Mouse (Mus musculus) hindbrain, embryonic 15.5 days (tissue): ENCODE results near the gene Egfl8. TPM values are rescaled to one million over a fixed set of nuclear protein-coding genes. Genes with fewer than 3 reads are reported as not detected.

ENCODE experiments used
- ATAC-seq: fragments of 200-750 bp; cut with Nextera tagmentation; 2 replicates; pipeline ENCODE4 v1.8.0; 2017; ENCODE audit warnings: low read depth, moderate number of reproducible peaks, moderate TSS enrichment; ENCODE audit not compliant: low FRiP score
- H3K27ac ChIP-seq: fragments of 300-500 bp; sonication (generic); replicated peaks from 2 replicates; pipeline ENCODE4 v1.5.1; 2015; ENCODE audit warnings: mild to moderate bottlenecking, inconsistent platforms
- H3K27me3 ChIP-seq: fragments of 300-500 bp; sonication (generic); 2 replicates; pipeline ENCODE4 v1.6.1; 2015; ENCODE audit warnings: control low read depth, inconsistent platforms
- H3K36me3 ChIP-seq: fragments of 300-500 bp; sonication (generic); 2 replicates; pipeline ENCODE4 v1.6.1; 2015; ENCODE audit warnings: control low read depth, inconsistent platforms
- H3K4me1 ChIP-seq: fragments of 300-500 bp; sonication (generic); replicated peaks from 2 replicates; pipeline ENCODE4 v1.6.1; 2015; ENCODE audit warnings: control low read depth, inconsistent platforms
- H3K4me2 ChIP-seq: fragments of 300-500 bp; sonication (generic); 2 replicates; pipeline ENCODE4 v1.6.1; 2015; ENCODE audit warnings: moderate library complexity, mild to moderate bottlenecking, inconsistent platforms
- H3K4me3 ChIP-seq: fragments of 300-500 bp; sonication (generic); 2 replicates; pipeline ENCODE4 v1.5.1; 2015; ENCODE audit warnings: mild to moderate bottlenecking, inconsistent platforms
- H3K9ac ChIP-seq: fragments of 300-500 bp; sonication (generic); 2 replicates; pipeline ENCODE4 v1.6.1; 2015; ENCODE audit warnings: inconsistent platforms
- H3K9me3 ChIP-seq: fragments of 300-500 bp; sonication (generic); 2 replicates; pipeline ENCODE4 v1.6.1; 2016; ENCODE audit warnings: control low read depth, inconsistent platforms
- WGBS: fragments of 180-500 bp; shearing (Covaris S2); methylation state at CpG from one replicate; pipeline ENCODE4 v1.1.7; 2015; 5-methylcytosine and 5-hydroxymethylcytosine counted together
- polyA plus RNA-seq: library from polyadenylated mRNA; unstranded; fragments of >200 nt; fragmentation: Nextera tagmentation; extraction: Ambion mirVana; gene quantifications from 2 replicates; pipeline ENCODE4 v1.2.1, GENCODE M21; 2015

Egfl8 gene
- polyA plus RNA-seq = 10.1 and 12.8 TPM in 2 replicates

GRCm38 (mm10) chr17:34615871-34616270 lies at the start of gene Egfl8:
Egfl8 (minus strand) TSS chr17:34615971.
- Histone ChIP-seq H3K4me2 (no peak within 1 kb of the TSS), H3K4me3 (no peak within 1 kb of the TSS), H3K27ac (peak within 1 kb of the TSS; percentile 22; the same call in 1 of the 2 replicates), H3K9ac (no peak within 1 kb of the TSS), H3K4me1 (no peaks in the 10 kb centered on the region), H3K27me3 (no peaks in the 10 kb centered on the region), H3K36me3 (peaks cover 29% of the 10 kb centered on the region), H3K9me3 (no peaks in the 10 kb centered on the region)
- WGBS = 49% methylated on average over 6 of the region's 6 CpGs
- no peak for ATAC-seq

GRCm38 (mm10) chr17:34664472-34664871 lies 48.7 kb upstream of the Egfl8 start:
- H3K4me3 ChIP-seq = no peak overlapping the region
- peaks cover 19% of the 10 kb centered on the region for H3K27me3 ChIP-seq
- H3K27ac ChIP-seq = no peak overlapping the region
- WGBS = 83% methylated on average over 7 of the region's 7 CpGs
- H3K36me3 ChIP-seq = no peaks in the 10 kb centered on the region
- no peak overlapping the region for H3K9ac ChIP-seq
- no peak for ATAC-seq
- peaks cover 8% of the 10 kb centered on the region; the same call in 1 of the 2 replicates for H3K4me1 ChIP-seq
- no peak overlapping the region for H3K4me2 ChIP-seq
- no peaks in the 10 kb centered on the region for H3K9me3 ChIP-seq

GRCm38 (mm10) chr17:34663558-34663957 lies 47.8 kb upstream of the Egfl8 start:
- H3K4me1 ChIP-seq = peaks cover 8% of the 10 kb centered on the region; the same call in 1 of the 2 replicates
- no peaks in the 10 kb centered on the region for H3K36me3 ChIP-seq
- peaks cover 23% of the 10 kb centered on the region for H3K27me3 ChIP-seq
- no peak overlapping the region for H3K9ac ChIP-seq
- ATAC-seq = no peak
- no peak overlapping the region for H3K4me3 ChIP-seq
- H3K27ac ChIP-seq = no peak overlapping the region
- no peak overlapping the region for H3K4me2 ChIP-seq
- 54% methylated on average over 1 of the region's 1 CpGs for WGBS
- no peaks in the 10 kb centered on the region for H3K9me3 ChIP-seq

GRCm38 (mm10) chr17:34662978-34663377 lies 47.2 kb upstream of the Egfl8 start:
- WGBS = 85% methylated on average over 8 of the region's 8 CpGs
- Histone ChIP-seq H3K27ac (no peak overlapping the region), H3K27me3 (peaks cover 23% of the 10 kb centered on the region), H3K36me3 (no peaks in the 10 kb centered on the region), H3K4me3 (no peak overlapping the region), H3K4me1 (peaks cover 8% of the 10 kb centered on the region; the same call in 1 of the 2 replicates), H3K9ac (no peak overlapping the region), H3K9me3 (no peaks in the 10 kb centered on the region), H3K4me2 (no peak overlapping the region)
- ATAC-seq = no peak

GRCm38 (mm10) chr17:34662468-34662867 lies 46.7 kb upstream of the Egfl8 start:
- Histone ChIP-seq H3K27ac (no peak overlapping the region), H3K9me3 (no peaks in the 10 kb centered on the region), H3K36me3 (no peaks in the 10 kb centered on the region), H3K4me3 (no peak overlapping the region), H3K4me2 (no peak overlapping the region), H3K4me1 (peaks cover 8% of the 10 kb centered on the region; the same call in 1 of the 2 replicates), H3K27me3 (peaks cover 23% of the 10 kb centered on the region), H3K9ac (no peak overlapping the region)
- ATAC-seq = no peak
- WGBS = 95% methylated on average over 1 of the region's 1 CpGs

GRCm38 (mm10) chr17:34661121-34661591 lies 45.4 kb upstream of the Egfl8 start:
- H3K27me3 ChIP-seq = peaks cover 20% of the 10 kb centered on the region
- 14% methylated on average over 19 of the region's 19 CpGs for WGBS
- H3K4me1 ChIP-seq = peaks cover 12% of the 10 kb centered on the region; the same call in 1 of the 2 replicates
- H3K36me3 ChIP-seq = no peaks in the 10 kb centered on the region
- H3K4me3 ChIP-seq = peak overlapping the region; percentile 2; the same call in 1 of the 2 replicates
- no peaks in the 10 kb centered on the region for H3K9me3 ChIP-seq
- no peak overlapping the region for H3K9ac ChIP-seq
- peak overlapping the region; percentile 41 for H3K4me2 ChIP-seq
- ATAC-seq = no peak
- no peak overlapping the region for H3K27ac ChIP-seq

GRCm38 (mm10) chr17:34660259-34660820 lies 44.6 kb upstream of the Egfl8 start:
- no peak overlapping the region for H3K27ac ChIP-seq
- H3K4me2 ChIP-seq = no peak overlapping the region
- WGBS = 48% methylated on average over 9 of the region's 11 CpGs
- H3K27me3 ChIP-seq = peaks cover 20% of the 10 kb centered on the region
- H3K9me3 ChIP-seq = no peaks in the 10 kb centered on the region
- H3K9ac ChIP-seq = no peak overlapping the region
- H3K4me3 ChIP-seq = no peak overlapping the region
- no peaks in the 10 kb centered on the region for H3K36me3 ChIP-seq
- no peak for ATAC-seq
- peaks cover 20% of the 10 kb centered on the region; the same call in 1 of the 2 replicates for H3K4me1 ChIP-seq

GRCm38 (mm10) chr17:34659897-34660214 lies 44.1 kb upstream of the Egfl8 start:
- H3K4me3 ChIP-seq = no peak overlapping the region
- peaks cover 22% of the 10 kb centered on the region; the same call in 1 of the 2 replicates for H3K4me1 ChIP-seq
- no peaks in the 10 kb centered on the region for H3K9me3 ChIP-seq
- no peak overlapping the region for H3K9ac ChIP-seq
- no peak for ATAC-seq
- no peaks in the 10 kb centered on the region for H3K36me3 ChIP-seq
- WGBS = 81% methylated on average over 3 of the region's 3 CpGs
- H3K4me2 ChIP-seq = no peak overlapping the region
- no peak overlapping the region for H3K27ac ChIP-seq
- H3K27me3 ChIP-seq = peaks cover 20% of the 10 kb centered on the region

GRCm38 (mm10) chr17:34659181-34659896 lies 43.6 kb upstream of the Egfl8 start:
- H3K36me3 ChIP-seq = no peaks in the 10 kb centered on the region
- no peak overlapping the region for H3K27ac ChIP-seq
- no peak overlapping the region for H3K4me2 ChIP-seq
- H3K27me3 ChIP-seq = peaks cover 20% of the 10 kb centered on the region
- WGBS = 73% methylated on average over 12 of the region's 12 CpGs
- no peak overlapping the region for H3K4me3 ChIP-seq
- H3K9me3 ChIP-seq = no peaks in the 10 kb centered on the region
- ATAC-seq = no peak
- H3K4me1 ChIP-seq = peaks cover 22% of the 10 kb centered on the region; the same call in 1 of the 2 replicates
- no peak overlapping the region for H3K9ac ChIP-seq

- peaks cover 20% of the 10 kb centered on the region for H3K27me3 ChIP-seq
- no peak overlapping the region for H3K9ac ChIP-seq
- H3K4me2 ChIP-seq = no peak overlapping the region
- peaks cover 22% of the 10 kb centered on the region; the same call in 1 of the 2 replicates for H3K4me1 ChIP-seq
- H3K27ac ChIP-seq = no peak overlapping the region
- H3K4me3 ChIP-seq = no peak overlapping the region
- 83% methylated on average over 3 of the region's 3 CpGs for WGBS
- no peaks in the 10 kb centered on the region for H3K9me3 ChIP-seq
- no peak for ATAC-seq
- H3K36me3 ChIP-seq = peaks cover 7% of the 10 kb centered on the region
Observed at GRCm38 (mm10) chr17:34658591-34658990, 42.8 kb upstream of the Egfl8 start.

GRCm38 (mm10) chr17:34658145-34658544 lies 42.4 kb upstream of the Egfl8 start:
- WGBS = 86% methylated on average over 2 of the region's 2 CpGs
- H3K9me3 ChIP-seq = no peaks in the 10 kb centered on the region
- no peak overlapping the region for H3K27ac ChIP-seq
- peaks cover 22% of the 10 kb centered on the region; the same call in 1 of the 2 replicates for H3K4me1 ChIP-seq
- no peak overlapping the region for H3K9ac ChIP-seq
- peaks cover 12% of the 10 kb centered on the region for H3K36me3 ChIP-seq
- peaks cover 19% of the 10 kb centered on the region for H3K27me3 ChIP-seq
- ATAC-seq = no peak
- H3K4me2 ChIP-seq = no peak overlapping the region
- no peak overlapping the region for H3K4me3 ChIP-seq

GRCm38 (mm10) chr17:34657271-34657670 lies 41.5 kb upstream of the Egfl8 start:
- H3K36me3 ChIP-seq = peaks cover 20% of the 10 kb centered on the region

More at GRCm38 (mm10) chr17:34657271-34657670, 41.5 kb upstream of the Egfl8 start:
- H3K4me2 ChIP-seq = no peak overlapping the region
- 48% methylated on average over 2 of the region's 2 CpGs for WGBS
- peaks cover 16% of the 10 kb centered on the region for H3K27me3 ChIP-seq
- no peak overlapping the region for H3K9ac ChIP-seq
- no peak for ATAC-seq
- no peak overlapping the region for H3K4me3 ChIP-seq
- H3K4me1 ChIP-seq = peaks cover 22% of the 10 kb centered on the region; the same call in 1 of the 2 replicates
- H3K27ac ChIP-seq = no peak overlapping the region
- no peaks in the 10 kb centered on the region for H3K9me3 ChIP-seq
